Mouse (Mus musculus) urinary bladder, postnatal 4 days (tissue): Measurements from ENCODE around the gene Fis1.
A peak's percentile ranks its signal among the peaks of the same experiment; 100 is the strongest.
"Not testable (repeated sequence)": the region's sequence is repeated elsewhere in the genome, so short reads cannot be mapped to it uniquely, and the experiment has no call there.

Experiments used
- DNase-seq, 2 experiments: peaks; one replicate each; pipeline ENCODE4 v3.0.0; 2021 to 2022; ENCODE audit warnings: low spot score in 2 of 2

The Fis1 gene

DNA sequence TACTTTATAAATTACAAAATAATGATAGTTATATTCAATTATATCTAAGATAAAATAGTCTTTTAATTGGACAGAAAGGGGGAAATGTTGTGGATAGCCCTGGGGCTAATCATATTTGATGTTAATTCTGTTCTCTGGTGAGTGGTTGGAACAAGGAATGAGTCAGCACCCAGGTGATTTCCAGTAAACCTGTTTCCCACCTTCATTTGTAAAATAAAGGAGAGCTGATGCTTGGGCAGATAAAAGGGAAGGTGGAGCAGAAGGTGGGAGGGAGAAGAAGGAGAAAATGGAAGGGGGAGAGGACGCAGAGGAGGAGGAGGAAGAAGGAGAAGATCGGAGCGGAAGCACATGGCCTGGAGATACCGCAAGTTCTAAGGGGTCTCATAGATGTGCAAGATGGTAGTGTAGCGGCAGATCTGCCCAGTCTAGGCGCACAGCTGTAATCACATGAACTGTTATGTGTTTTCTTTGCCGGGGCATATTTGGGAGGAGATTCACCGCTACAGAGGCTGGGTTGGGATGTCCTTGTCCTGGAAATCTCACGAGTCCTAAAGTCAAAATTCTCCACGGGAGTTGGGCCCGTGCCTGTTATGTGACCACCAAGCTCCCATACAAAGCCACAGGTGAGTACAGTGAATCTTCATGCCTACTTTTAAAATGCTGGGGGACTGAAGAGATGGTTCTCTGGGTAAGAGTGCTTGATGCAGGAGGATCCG lies 12.1 kb upstream of the Fis1 start:
- no peak for DNase-seq

DNA sequence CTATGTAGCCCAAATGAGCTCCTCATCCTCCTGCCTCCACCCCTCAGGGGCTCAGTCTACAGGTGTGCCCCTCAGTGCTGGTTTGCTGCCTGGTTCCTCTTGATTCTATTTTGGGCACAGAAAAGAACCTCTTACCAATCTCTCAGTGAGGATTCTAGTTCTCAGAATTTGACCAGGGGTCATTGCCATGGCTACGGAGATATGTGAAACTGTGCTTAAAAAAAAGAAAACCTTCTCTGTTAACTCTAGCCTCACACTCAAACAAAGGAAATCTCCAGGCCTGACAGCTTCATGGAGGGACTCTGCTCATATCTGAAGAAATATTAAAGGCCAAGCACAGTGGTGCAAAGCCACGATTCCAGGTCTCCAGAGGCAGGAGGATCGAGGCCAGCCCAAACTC lies 10.3 kb upstream of the Fis1 start:
- DNase-seq: no peak

DNA sequence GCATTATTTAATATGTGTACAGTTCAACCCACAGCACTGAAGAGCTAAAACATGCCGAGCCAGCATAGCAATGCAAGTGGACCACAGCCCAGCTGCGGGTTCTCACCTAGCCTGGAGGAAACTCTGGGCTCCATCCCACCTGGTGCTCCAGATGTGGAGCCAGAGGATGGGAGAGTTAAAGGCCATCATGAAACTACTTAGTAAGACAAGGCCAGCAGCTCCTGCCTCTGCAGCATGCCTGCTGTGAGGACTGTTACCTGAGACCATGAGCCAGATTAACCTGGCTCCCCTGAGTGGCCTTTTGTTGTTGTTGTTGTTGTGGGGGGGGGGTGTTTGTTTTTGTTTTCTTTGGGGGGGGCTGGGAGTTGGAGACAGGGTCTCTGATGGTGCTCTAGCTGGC lies 9.7 kb upstream of the Fis1 start:
- DNase-seq: no peak

GRCm38 (mm10) chr5:136945084-136945483 lies 8.0 kb upstream of the Fis1 start:
- no peak for DNase-seq

- DNase-seq: no peak
Observed at GRCm38 (mm10) chr5:136947874-136948273, 5.2 kb upstream of the Fis1 start.

GRCm38 (mm10) chr5:136949551-136950336 lies 3.3 kb upstream of the Fis1 start:
- not testable (repeated sequence) for DNase-seq

DNA sequence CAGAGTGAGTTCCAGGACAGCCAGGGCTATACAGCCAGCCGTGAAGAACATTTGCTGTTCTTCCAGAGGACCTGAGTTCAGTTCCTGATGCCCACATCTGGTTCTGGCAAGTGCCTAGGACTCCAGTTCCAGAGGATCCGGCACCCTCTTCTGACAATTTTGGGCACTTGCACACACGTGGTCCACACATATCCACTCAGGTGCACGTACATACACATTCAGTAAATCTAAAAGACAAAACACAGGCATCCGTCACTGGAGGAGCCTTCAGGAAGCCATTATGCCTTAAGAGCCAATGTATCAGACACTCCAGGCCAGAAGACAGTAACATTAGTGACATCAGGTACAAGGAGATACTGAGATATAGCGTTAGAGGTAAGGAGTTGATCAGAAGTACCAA lies 2.6 kb upstream of the Fis1 start:
- no peak for DNase-seq

- DNase-seq: no peak
Observed at GRCm38 (mm10) chr5:136952153-136952552, 922 bp upstream of the Fis1 start.

DNA sequence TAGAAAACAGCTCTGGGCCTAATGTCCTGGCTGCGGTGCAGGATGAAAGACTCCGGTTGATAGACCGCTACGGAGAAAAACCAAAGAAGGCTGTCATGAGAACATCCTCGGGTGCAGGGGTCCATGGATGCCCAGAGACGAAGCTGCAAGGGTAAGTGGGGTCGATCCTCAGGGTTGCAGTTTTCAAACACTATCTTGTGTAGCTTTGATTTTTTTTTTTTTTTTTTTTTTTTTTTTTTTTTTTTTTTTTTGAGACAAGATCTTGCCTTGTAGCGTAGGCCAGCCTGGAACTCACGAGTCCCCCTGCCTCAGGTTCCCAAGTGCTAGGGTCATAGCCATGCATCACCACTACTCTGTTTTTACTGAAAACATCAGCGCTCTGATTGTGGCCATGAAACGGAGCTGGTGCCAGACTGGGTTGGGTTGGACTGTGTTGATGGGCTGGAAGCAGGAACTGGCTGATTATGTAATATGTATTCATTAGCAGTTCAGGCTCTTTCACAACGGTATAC lies 421 bp downstream of the Fis1 start:
- DNase-seq: no peak

- DNase-seq: no peak
Observed at GRCm38 (mm10) chr5:136955622-136956021, 2.5 kb downstream of the Fis1 start.

- DNase-seq: no peak
Observed at GRCm38 (mm10) chr5:136957250-136957649, 4.2 kb downstream of the Fis1 start.

- no peak for DNase-seq
Observed at GRCm38 (mm10) chr5:136958991-136959605, 6.0 kb downstream of the Fis1 start.

- DNase-seq: no peak
Observed at GRCm38 (mm10) chr5:136960053-136960452, 7.0 kb downstream of the Fis1 start.

GRCm38 (mm10) chr5:136961334-136961982 lies 8.4 kb downstream of the Fis1 start:
- no peak for DNase-seq

- DNase-seq: peak; percentile 84 to 86
Observed at GRCm38 (mm10) chr5:136961983-136962461, 8.9 kb downstream of the Fis1 start.

DNA sequence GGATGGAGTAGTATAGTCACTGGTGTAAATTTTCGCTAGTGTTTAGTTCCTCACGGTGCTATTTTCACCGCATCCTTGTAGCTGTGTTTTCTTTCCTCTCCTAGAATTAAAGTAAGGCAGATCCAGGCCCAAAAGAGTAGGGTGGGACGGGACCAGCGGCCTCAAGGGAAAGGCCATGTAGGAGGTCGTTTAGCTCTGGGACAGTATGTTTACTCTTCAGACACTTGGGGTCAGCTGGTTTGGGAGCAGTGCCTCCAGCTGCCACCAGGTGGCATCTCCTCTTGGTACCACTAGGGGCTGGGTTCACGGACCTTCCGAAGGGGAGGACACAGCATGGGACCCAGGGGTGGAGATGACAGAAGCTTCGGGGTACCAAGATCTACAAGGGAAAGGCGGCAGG lies 9.4 kb downstream of the Fis1 start:
- DNase-seq: peak; percentile 67 to 83

DNA sequence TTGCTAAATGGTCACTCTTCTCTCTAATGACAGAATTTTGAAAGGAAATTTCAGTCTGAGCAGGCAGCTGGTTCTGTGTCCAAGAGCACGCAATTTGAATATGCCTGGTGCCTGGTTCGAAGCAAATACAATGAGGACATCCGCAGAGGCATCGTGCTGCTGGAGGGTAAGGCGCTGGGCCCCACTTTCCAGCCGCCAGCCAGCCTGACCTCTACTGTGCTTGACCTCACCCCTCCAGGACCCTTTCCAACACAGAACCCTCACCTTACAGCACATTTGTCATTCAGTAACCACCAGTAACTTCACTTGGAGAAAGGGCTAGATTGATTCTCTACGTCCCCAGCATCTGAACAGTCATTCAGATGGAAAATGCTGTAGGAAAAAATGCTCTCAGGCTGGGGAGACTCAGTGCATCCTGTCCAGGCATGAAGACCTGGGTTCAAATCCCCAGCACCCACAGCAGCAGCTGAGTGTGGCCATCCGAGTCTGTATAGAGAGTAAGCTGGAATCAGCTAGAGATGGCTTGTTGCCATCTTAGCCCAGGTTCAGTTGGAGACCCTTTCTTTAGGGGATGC lies 10.0 kb downstream of the Fis1 start:
- DNase-seq: no peak

GRCm38 (mm10) chr5:136965210-136965609 lies 12.1 kb downstream of the Fis1 start:
- no peak for DNase-seq

DNA sequence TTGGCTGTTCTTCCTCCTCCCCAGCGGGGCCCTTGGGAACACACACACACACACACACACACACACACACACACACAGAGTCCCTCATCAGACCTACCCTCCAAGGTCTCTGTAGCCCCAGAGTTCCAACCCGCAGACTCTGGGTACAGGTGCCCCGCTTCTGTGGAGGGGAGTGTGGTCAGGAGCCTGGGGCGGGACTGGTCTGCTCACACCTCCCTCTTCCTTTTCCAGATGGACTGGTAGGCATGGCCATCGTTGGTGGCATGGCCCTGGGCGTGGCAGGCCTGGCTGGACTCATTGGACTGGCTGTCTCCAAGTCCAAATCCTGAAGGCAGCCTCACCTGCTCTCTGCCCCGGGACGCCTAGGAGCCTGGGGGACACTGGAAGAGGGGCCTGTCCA lies 12.6 kb downstream of the Fis1 start:
- DNase-seq: no peak

- DNase-seq: no peak
Observed at GRCm38 (mm10) chr5:136966331-136966730, 13.3 kb downstream of the Fis1 start, which contains the start of gene Cldn15. Gene Cldn15, plus strand, starts transcription at chr5:136966616.

DNA sequence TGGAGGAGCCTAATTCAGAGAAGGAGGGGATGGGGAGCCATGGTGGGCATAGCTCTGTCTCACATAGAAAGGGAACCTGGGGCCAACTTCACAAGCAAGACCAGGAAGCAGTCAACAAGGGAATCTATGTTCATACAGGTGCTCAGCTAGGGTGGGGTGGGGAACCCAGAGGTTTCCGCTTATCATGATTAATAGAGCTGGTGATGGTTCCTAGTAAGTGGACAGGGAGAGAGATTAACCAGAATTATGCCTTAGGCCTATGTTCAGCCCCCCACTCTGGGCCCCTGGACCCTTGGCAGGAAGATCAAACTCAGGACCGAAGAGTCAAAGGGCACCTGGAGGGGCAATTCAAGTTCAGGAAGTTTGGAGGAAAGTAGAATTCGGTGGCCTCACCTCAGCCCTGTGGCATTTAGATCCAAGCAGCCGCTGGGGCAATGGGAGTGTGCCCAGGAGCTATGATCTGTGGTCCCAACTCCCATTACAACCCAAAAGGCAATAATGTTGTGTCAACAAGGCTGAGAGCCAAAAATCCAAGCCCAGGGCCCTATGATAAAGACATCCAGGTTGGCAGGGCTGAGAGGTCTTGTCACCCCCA lies 13.9 kb downstream of the Fis1 start:
- no peak for DNase-seq
